Mouse (Mus musculus) heart, postnatal 4 days (tissue): ENCODE results near the gene Asb17. TPM values are rescaled to one million over a fixed set of nuclear protein-coding genes. Genes with fewer than 3 reads are reported as not detected.
A peak's percentile ranks its signal among the peaks of the same experiment; 100 is the strongest.

ENCODE experiments used
- DNase-seq: peaks from one replicate; pipeline ENCODE4 v3.0.0; 2021
- total RNA-seq, 2 experiments: library from RNA; stranded (reverse); gene quantifications; 2 replicates each; pipeline ENCODE4 v1.2.3; 2021

The Asb17 gene
- total RNA-seq, 2 experiments from 2014 or later, result not detected

GRCm38 (mm10) chr3:153889188-153889781 is 45.3 kb downstream of the Asb17 start:
- DNase-seq, result no peak

DNA sequence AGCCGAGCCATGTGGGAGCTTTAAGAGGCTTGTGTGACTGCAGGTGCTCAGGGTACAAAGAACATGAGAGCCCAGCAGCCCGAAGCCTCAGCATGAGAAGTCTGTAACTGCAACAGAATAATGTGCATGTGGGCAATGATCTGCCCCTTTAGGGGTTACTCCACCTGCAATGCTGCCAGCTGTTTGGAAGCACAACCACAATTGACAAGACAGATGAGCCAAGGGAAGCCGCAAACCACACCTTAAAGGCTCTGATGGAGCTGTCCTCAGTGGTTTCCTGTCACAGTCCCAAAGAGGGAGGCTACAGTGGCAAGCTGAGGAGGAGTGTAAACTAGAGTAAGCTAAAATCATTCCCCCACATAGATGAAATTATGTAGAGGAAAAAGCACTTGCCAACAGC is 51.4 kb downstream of the Asb17 start:
- no peak for DNase-seq

DNA sequence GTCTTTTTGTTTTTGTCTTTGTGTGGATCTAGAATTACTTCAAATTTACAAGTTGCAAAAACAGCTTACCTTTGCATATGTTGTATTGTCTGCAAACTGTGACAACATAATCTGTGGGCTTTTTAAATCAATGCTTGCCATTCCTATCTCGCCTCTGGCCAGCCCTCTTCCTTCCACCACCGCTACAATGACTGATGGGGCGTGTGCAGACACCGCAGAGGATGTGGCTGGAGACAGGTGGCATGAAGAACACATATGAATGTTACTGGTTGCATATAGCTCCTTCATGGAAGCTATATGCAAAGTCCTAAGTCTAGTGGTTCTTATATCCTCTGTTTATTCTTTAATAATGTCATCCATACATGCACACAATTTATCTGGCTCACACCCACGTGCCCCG is 53.2 kb downstream of the Asb17 start:
- DNase-seq, result no peak

GRCm38 (mm10) chr3:153901904-153902303 is 57.9 kb downstream of the Asb17 start:
- DNase-seq, result no peak

DNA sequence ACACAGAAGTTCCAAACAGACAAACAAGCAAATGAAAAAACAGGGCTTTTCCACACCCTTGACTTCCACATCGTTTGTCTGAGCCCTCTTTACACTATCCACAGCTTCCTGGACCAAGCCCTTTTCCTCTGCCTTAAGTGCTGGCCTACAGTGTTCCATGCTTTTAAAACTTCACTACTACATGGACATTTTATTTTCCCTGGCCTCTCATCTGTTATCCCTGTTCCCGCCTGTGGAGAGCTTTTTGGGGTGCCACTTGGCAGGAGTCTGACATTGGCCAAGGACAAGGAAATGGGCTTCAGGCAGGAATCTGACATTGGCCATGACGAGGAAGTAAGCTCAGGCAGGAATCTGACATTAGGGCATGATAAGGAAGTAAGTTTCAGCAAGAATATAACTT is 58.6 kb downstream of the Asb17 start:
- no peak for DNase-seq

DNA sequence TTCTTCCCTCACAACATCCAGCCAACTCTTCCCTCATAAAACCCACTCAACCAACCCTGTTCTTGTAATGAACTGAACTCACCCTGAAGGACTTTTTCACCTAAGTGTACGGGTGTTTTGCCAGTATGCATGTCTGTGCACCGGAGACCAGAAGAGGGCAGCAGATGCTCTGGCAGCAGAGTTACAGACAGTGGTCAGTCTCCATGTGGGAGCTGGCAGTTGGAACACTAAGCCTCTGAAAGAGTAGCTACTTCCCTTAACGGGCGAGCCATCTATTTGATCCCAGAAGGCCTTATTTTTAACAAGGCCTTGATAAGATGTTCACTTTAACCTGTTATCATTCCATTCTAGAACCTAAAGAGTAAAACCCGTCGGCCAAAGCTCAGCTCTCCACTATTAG is 60.6 kb downstream of the Asb17 start:
- peak; percentile 65 for DNase-seq

Other genes starting within 250 kb of the Asb17 start
- gene St6galnac3, start 119.0 kb upstream of the Asb17 start, total RNA-seq, result 10 to 100 TPM; 12.9 to 17.8 TPM
- under 1 TPM; 0.29 to 0.31 TPM for gene Msh4, start 61.9 kb downstream of the Asb17 start, total RNA-seq
- 100 to 1,000 TPM; 108 to 110 TPM for gene Rabggtb, start 68.8 kb downstream of the Asb17 start, total RNA-seq
- gene Acadm, start 100.4 kb downstream of the Asb17 start, total RNA-seq, result 100 to 1,000 TPM; 579 to 585 TPM
- under 1 TPM; 0.29 to 0.50 TPM for gene Slc44a5, start 129.2 kb downstream of the Asb17 start, total RNA-seq